Mouse (Mus musculus) kidney, adult 2 months (tissue): ENCODE data around the gene Klhl3. TPM values are rescaled to one million over a fixed set of nuclear protein-coding genes. Genes with fewer than 3 reads are reported as not detected.
A peak's percentile ranks its signal among the peaks of the same experiment; 100 is the strongest.

ENCODE experiments used
- DNase-seq: peaks from one replicate; pipeline ENCODE4 v3.0.0; 2021
- H3K27ac ChIP-seq: fragments of 200-500 bp; 2 replicates; pipeline ENCODE4 v1.5.1; 2012; ENCODE audit warnings: low read depth, low read length, control low read depth, inconsistent platforms; ENCODE audit not compliant: insufficient read depth
- H3K27me3 ChIP-seq: fragments of 200-500 bp; replicated peaks from 2 replicates; pipeline ENCODE4 v1.6.1; 2012; ENCODE audit warnings: mild to moderate bottlenecking, moderate library complexity, low read length, inconsistent platforms; ENCODE audit not compliant: control insufficient read depth, insufficient read depth
- H3K36me3 ChIP-seq: fragments of 200-500 bp; 2 replicates; pipeline ENCODE4 v1.6.1; 2012; ENCODE audit warnings: mild to moderate bottlenecking, moderate library complexity, low read length, inconsistent platforms; ENCODE audit not compliant: control insufficient read depth, insufficient read depth
- H3K4me1 ChIP-seq: fragments of 200-500 bp; 2 replicates; pipeline ENCODE4 v1.6.1; 2011; ENCODE audit warnings: low read length; ENCODE audit not compliant: control insufficient read depth, insufficient read depth
- H3K4me3 ChIP-seq: fragments of 200-500 bp; 2 replicates; pipeline ENCODE4 v1.5.1; 2011; ENCODE audit warnings: mild to moderate bottlenecking, low read depth, low read length, control low read depth; ENCODE audit not compliant: insufficient read depth
- CTCF ChIP-seq: fragments of 200-500 bp; conservative IDR thresholded peaks from 2 replicates; pipeline ENCODE4 v1.5.1; 2011; ENCODE audit warnings: low read depth, mild to moderate bottlenecking, control low read depth, low read length, moderate library complexity, mixed read lengths; ENCODE audit not compliant: insufficient read depth, insufficient read length
- POLR2A ChIP-seq: fragments of 200-500 bp; IDR thresholded peaks from one replicate; pipeline ENCODE4 v1.6.1; 2011; ENCODE audit warnings: low read depth, low read length, control low read depth
- WGBS: fragments of 180-500 bp; shearing (Covaris S2); methylation state at CpG from one replicate; pipeline ENCODE4 v1.1.7; 2018; 5-methylcytosine and 5-hydroxymethylcytosine counted together
- polyA plus RNA-seq: library from polyadenylated mRNA; depleted of rRNA; stranded (reverse); fragments of >200 nt; gene quantifications from 2 replicates; pipeline ENCODE4 v1.2.3, GENCODE M21; 2012

Gene Klhl3
- polyA plus RNA-seq, 1 experiment, result 26.3 TPM

- H3K4me1 ChIP-seq, result peaks cover 20% of the 10 kb centered on the region; the same call in 1 of the 2 replicates
- DNase-seq, result peak; percentile 83
- WGBS, result 35% methylated on average over 14 of the region's 14 CpGs
- H3K27ac ChIP-seq, result peak overlapping the region; percentile 90
- no peak overlapping the region for H3K4me3 ChIP-seq
- H3K27me3 ChIP-seq, result no peaks in the 10 kb centered on the region
- no peaks in the 10 kb centered on the region for H3K36me3 ChIP-seq
- TF ChIP-seq CTCF (no peak), POLR2A (no peak)
These were observed 46.6 kb downstream of the Klhl3 start for GRCm38 (mm10) chr13:58066496-58067389.

GRCm38 (mm10) chr13:58066081-58066495 lies 47.3 kb downstream of the Klhl3 start:
- peak overlapping the region; percentile 90 for H3K27ac ChIP-seq
- 57% methylated on average over 13 of the region's 13 CpGs for WGBS
- no peaks in the 10 kb centered on the region for H3K27me3 ChIP-seq
- H3K4me3 ChIP-seq, result no peak overlapping the region
- DNase-seq, result peak; percentile 72
- no peaks in the 10 kb centered on the region for H3K36me3 ChIP-seq
- H3K4me1 ChIP-seq, result peaks cover 20% of the 10 kb centered on the region; the same call in 1 of the 2 replicates
- TF ChIP-seq CTCF (no peak), POLR2A (no peak)

- H3K4me3 ChIP-seq, result no peak overlapping the region
- peak; percentile 82 for DNase-seq
These were observed 48.1 kb downstream of the Klhl3 start for GRCm38 (mm10) chr13:58065316-58065715.

GRCm38 (mm10) chr13:58057953-58058870 lies 55.2 kb downstream of the Klhl3 start:
- TF ChIP-seq POLR2A, result no peak
- no peak for TF ChIP-seq CTCF
- Histone ChIP-seq H3K4me1 (peaks cover 9% of the 10 kb centered on the region), H3K4me3 (no peak overlapping the region), H3K27me3 (no peaks in the 10 kb centered on the region), H3K36me3 (no peaks in the 10 kb centered on the region), H3K27ac (peak overlapping the region; percentile 63)
- WGBS, result 17% methylated on average over 17 of the region's 17 CpGs
- peak; percentile 82 for DNase-seq

More at GRCm38 (mm10) chr13:58065316-58065715, 48.1 kb downstream of the Klhl3 start:
- peak overlapping the region; percentile 90 for H3K27ac ChIP-seq
- H3K4me1 ChIP-seq, result peaks cover 20% of the 10 kb centered on the region; the same call in 1 of the 2 replicates
- no peaks in the 10 kb centered on the region for H3K27me3 ChIP-seq
- no peaks in the 10 kb centered on the region for H3K36me3 ChIP-seq
- no peak for TF ChIP-seq POLR2A
- 44% methylated on average over 5 of the region's 5 CpGs for WGBS

- TF ChIP-seq POLR2A (no peak), CTCF (peak; percentile 37)
- Histone ChIP-seq H3K27me3 (no peaks in the 10 kb centered on the region), H3K4me1 (peaks cover 9% of the 10 kb centered on the region), H3K4me3 (no peak overlapping the region), H3K36me3 (no peaks in the 10 kb centered on the region), H3K27ac (no peak overlapping the region)
- DNase-seq, result no peak
- 90% methylated on average over 4 of the region's 4 CpGs for WGBS
These were observed 56.8 kb downstream of the Klhl3 start for GRCm38 (mm10) chr13:58056618-58057017.

- Histone ChIP-seq H3K27me3 (no peaks in the 10 kb centered on the region), H3K27ac (no peak overlapping the region), H3K36me3 (no peaks in the 10 kb centered on the region), H3K4me1 (peaks cover 5% of the 10 kb centered on the region), H3K4me3 (no peak overlapping the region)
- WGBS, result 99% methylated on average over 4 of the region's 4 CpGs
- no peak for TF ChIP-seq POLR2A
- no peak for TF ChIP-seq CTCF
- no peak for DNase-seq
These were observed 59.8 kb downstream of the Klhl3 start for GRCm38 (mm10) chr13:58053628-58054027.
